32 mouse cellular contexts compared by ENCODE assay signal in genomic region chr13:56509796-56510195, GRCm38 (mm10). TPM values are rescaled to one million over a fixed set of nuclear protein-coding genes. Genes with fewer than 3 reads are reported as not detected.
A peak's percentile ranks its signal among the peaks of the same experiment; 100 is the strongest.
DNase-seq lines count a peak whose midpoint lies in the region; ATAC-seq and TF ChIP-seq lines count a peak whose summit lies in the region.
"Had no signal": no experiment of that assay in that cellular context is flagged by ENCODE, and none has a peak within 500 bp of the region (broad histone marks: within the 10 kb centered on the region; RNA-seq: fewer than 3 reads in every experiment).

No protein-coding gene starts in this region.

- DNase-seq in heart, adult 11 months, result peak; percentile 33
- no peak for DNase-seq in heart, postnatal 25 days (ENCODE audit: low spot score)
- DNase-seq in kidney, adult 2 months, result peak; percentile 83
- DNase-seq in kidney, adult 9 months, result peak; percentile 85
- DNase-seq in kidney, postnatal 14 days, result peak; percentile 24
- DNase-seq in layer of hippocampus, adult 2 months (ENCODE audit: low spot score in 2 of 2), result no peak
- DNase-seq: adrenal gland, postnatal 10 days; adrenal gland, postnatal 36 days; cerebellum, adult 18-20 months; cerebellum, adult 9-10 months; cerebellum, postnatal 14 days; forebrain, postnatal 0 days; gastrocnemius, adult 2 months; gastrocnemius, postnatal 14 days; heart, adult 18-20 months; heart, postnatal 10 days; heart, postnatal 4 days had no signal

- H3K9ac ChIP-seq in kidney, embryonic 14.5 days (ENCODE audit: low read depth, low read length), result no peak overlapping the region
- H3K9ac ChIP-seq in neural tube, embryonic 15.5 days (replicated peaks), result no peak overlapping the region
- H3K9ac ChIP-seq: forebrain, postnatal 0 days; heart, embryonic 12.5 days; heart, embryonic 15.5 days; hindbrain, embryonic 15.5 days had no signal

- no peak for ATAC-seq in kidney, embryonic 14.5 days (ENCODE audit: low FRiP score, low TSS enrichment)
- no peak for ATAC-seq in neural tube, embryonic 15.5 days (ENCODE audit: low FRiP score)
- ATAC-seq: forebrain, embryonic 14.5 days; Patski had no signal

- no peak for TF ChIP-seq CTCF in kidney, adult 2 months (conservative IDR thresholded peaks at IDR 0.05; ENCODE audit: insufficient read depth, insufficient read length, low read depth, low read length)
- no peak for TF ChIP-seq CTCF in layer of hippocampus, adult 2 months (conservative IDR thresholded peaks at IDR 0.05)

- no peak overlapping the region for H3K27ac ChIP-seq in kidney, adult 2 months (ENCODE audit: insufficient read depth, low read depth, low read length)
- no peak overlapping the region for H3K27ac ChIP-seq in kidney, embryonic 14.5 days (ENCODE audit: low read depth, low read length)
- H3K27ac ChIP-seq in neural tube, embryonic 15.5 days (replicated peaks), result no peak overlapping the region
- no peak overlapping the region for H3K27ac ChIP-seq in layer of hippocampus, adult 2 months
- H3K27ac ChIP-seq: gastrocnemius, adult 2 months; heart, embryonic 15.5 days; hindbrain, embryonic 15.5 days had no signal

- H3K4me1 ChIP-seq in kidney, adult 2 months (ENCODE audit: control insufficient read depth, insufficient read depth, low read length), result peaks cover 2% of the 10 kb centered on the region; the same call in 1 of the 2 replicates
- no peaks in the 10 kb centered on the region for H3K4me1 ChIP-seq in kidney, embryonic 14.5 days (ENCODE audit: control insufficient read depth, insufficient read depth, low read length)
- no peaks in the 10 kb centered on the region for H3K4me1 ChIP-seq in neural tube, embryonic 15.5 days
- H3K4me1 ChIP-seq: heart, embryonic 12.5 days; heart, embryonic 15.5 days; hindbrain, embryonic 15.5 days had no signal

- TF ChIP-seq POLR2A in kidney, adult 2 months (IDR thresholded peaks at IDR 0.05; ENCODE audit: low read depth, low read length), result no peak

- H3K9me3 ChIP-seq in kidney, embryonic 14.5 days (ENCODE audit: control insufficient read depth, low read length), result no peaks in the 10 kb centered on the region
- no peaks in the 10 kb centered on the region for H3K9me3 ChIP-seq in neural tube, embryonic 15.5 days (replicated peaks)
- H3K9me3 ChIP-seq: heart, embryonic 15.5 days; hindbrain, embryonic 15.5 days had no signal

- no peaks in the 10 kb centered on the region for H3K36me3 ChIP-seq in kidney, adult 2 months (ENCODE audit: control insufficient read depth, insufficient read depth, low read length)
- H3K36me3 ChIP-seq in kidney, embryonic 14.5 days (ENCODE audit: control insufficient read depth, insufficient read depth, low read length), result no peaks in the 10 kb centered on the region
- no peaks in the 10 kb centered on the region for H3K36me3 ChIP-seq in neural tube, embryonic 15.5 days
- H3K36me3 ChIP-seq: heart, embryonic 12.5 days; heart, embryonic 15.5 days; hindbrain, embryonic 15.5 days had no signal

- intact Hi-C loops in heart, postnatal 25 days (cut with DNase I), result no loop called here

- H3K4me2 ChIP-seq in kidney, embryonic 14.5 days (replicated peaks; ENCODE audit: low read depth, low read length), result no peak overlapping the region
- H3K4me2 ChIP-seq in neural tube, embryonic 15.5 days, result no peak overlapping the region
- H3K4me2 ChIP-seq: heart, embryonic 12.5 days; heart, embryonic 15.5 days; hindbrain, embryonic 15.5 days had no signal

- WGBS in kidney, adult 2 months, result 49% methylated on average over 2 of the region's 2 CpGs
- 81% methylated on average over 2 of the region's 2 CpGs for WGBS in kidney, embryonic 14.5 days
- WGBS in neural tube, embryonic 15.5 days, result 81% methylated on average over 2 of the region's 2 CpGs

- H3K27me3 ChIP-seq in kidney, adult 2 months (replicated peaks; ENCODE audit: control insufficient read depth, insufficient read depth, low read length), result no peaks in the 10 kb centered on the region
- H3K27me3 ChIP-seq in kidney, embryonic 14.5 days (ENCODE audit: control insufficient read depth, insufficient read depth, low read length), result no peaks in the 10 kb centered on the region
- H3K27me3 ChIP-seq in neural tube, embryonic 15.5 days (replicated peaks), result no peaks in the 10 kb centered on the region
- H3K27me3 ChIP-seq: heart, embryonic 12.5 days; heart, embryonic 15.5 days; hindbrain, embryonic 15.5 days; Patski had no signal

- H3K4me3 ChIP-seq in kidney, adult 2 months (ENCODE audit: insufficient read depth, low read depth, low read length), result no peak overlapping the region
- H3K4me3 ChIP-seq in kidney, embryonic 14.5 days (ENCODE audit: low read length), result no peak overlapping the region
- H3K4me3 ChIP-seq in neural tube, embryonic 15.5 days (replicated peaks), result no peak overlapping the region
- H3K4me3 ChIP-seq in layer of hippocampus, adult 2 months, result no peak overlapping the region
- H3K4me3 ChIP-seq: gastrocnemius, adult 2 months; heart, embryonic 12.5 days; heart, embryonic 15.5 days; hindbrain, embryonic 15.5 days had no signal

RNA-seq across cellular contexts. Expression of gene Fbxl21, which starts 12.5 kb away (rescaled TPM):
- under 1 TPM; 0.47 to 0.67 TPM for total RNA-seq in heart, postnatal 25 days (2021)
- 3.6 and 4.1 TPM in 2 replicates for polyA plus RNA-seq in kidney, adult 2 months (2012; rRNA removed)
- 2.9 and 3.6 TPM in 2 replicates for polyA plus RNA-seq in kidney, embryonic 14.5 days (2014; fragmentation: Nextera tagmentation; extraction: Ambion mirVana)
- 3.0 and 4.4 TPM in 2 replicates for polyA plus RNA-seq in neural tube, embryonic 15.5 days (2015; fragmentation: Nextera tagmentation; extraction: Ambion mirVana)
- 1 to 10 TPM; 5.5 to 8.2 TPM for total RNA-seq in layer of hippocampus, adult 2 months (2021)
- total RNA-seq: gastrocnemius, adult 2 months had no signal

RNA-seq across cellular contexts. Expression of gene Il9, which starts 27.8 kb away (rescaled TPM):
- not detected for total RNA-seq in heart, postnatal 25 days (2021)
- polyA plus RNA-seq in kidney, adult 2 months (2012; rRNA removed), result not detected in 2 replicates
- not detected in 2 replicates for polyA plus RNA-seq in kidney, embryonic 14.5 days (2014; fragmentation: Nextera tagmentation; extraction: Ambion mirVana)
- not detected in 2 replicates for polyA plus RNA-seq in neural tube, embryonic 15.5 days (2015; fragmentation: Nextera tagmentation; extraction: Ambion mirVana)
- not detected for total RNA-seq in layer of hippocampus, adult 2 months (2021)
- total RNA-seq: adrenal gland, adult 18-20 months; adrenal gland, postnatal 10 days; adrenal gland, postnatal 36 days; ES-E14; forebrain, postnatal 0 days; gastrocnemius, adult 2 months; gastrocnemius, postnatal 14 days; gastrocnemius, postnatal 4 days; heart, adult 18-20 months; heart, postnatal 10 days; heart, postnatal 4 days had no signal
- polyA plus RNA-seq: embryonic facial prominence, embryonic 11.5 days; embryonic facial prominence, embryonic 14.5 days; forebrain, embryonic 11.5 days; forebrain, embryonic 14.5 days; forebrain, postnatal 0 days; frontal cortex, adult 2 months; heart, embryonic 12.5 days; heart, embryonic 15.5 days; hindbrain, embryonic 11.5 days; hindbrain, embryonic 15.5 days; Patski had no signal

RNA-seq across cellular contexts. Expression of gene Lect2, which starts 38.5 kb away (rescaled TPM):
- not detected for total RNA-seq in heart, postnatal 25 days (2021)
- 0.19 TPM in 2 replicates for polyA plus RNA-seq in kidney, adult 2 months (2012; rRNA removed)
- 0.96 and 1.6 TPM in 2 replicates for polyA plus RNA-seq in kidney, embryonic 14.5 days (2014; fragmentation: Nextera tagmentation; extraction: Ambion mirVana)
- 0.37 TPM in 1 of 2 replicates, not detected in the other for polyA plus RNA-seq in neural tube, embryonic 15.5 days (2015; fragmentation: Nextera tagmentation; extraction: Ambion mirVana)
- total RNA-seq in layer of hippocampus, adult 2 months (2021), result not detected
- total RNA-seq: adrenal gland, adult 18-20 months; adrenal gland, postnatal 36 days; ES-E14; forebrain, postnatal 0 days; gastrocnemius, adult 2 months; gastrocnemius, postnatal 14 days; heart, adult 18-20 months; heart, postnatal 10 days; heart, postnatal 4 days had no signal
- polyA plus RNA-seq: embryonic facial prominence, embryonic 11.5 days; forebrain, embryonic 11.5 days; forebrain, embryonic 14.5 days; forebrain, postnatal 0 days; frontal cortex, adult 2 months; heart, embryonic 15.5 days; hindbrain, embryonic 11.5 days; Patski had no signal

Comparison
In these comparisons a context has a peak if more than half of its experiments do, and no peak if none do; other contexts are left out.
1. DNase-seq: peak in heart, adult 11 months (single experiment), kidney, adult 2 months (single experiment), kidney, adult 9 months (single experiment) and kidney, postnatal 14 days (single experiment); none in heart, postnatal 25 days (single experiment) and layer of hippocampus, adult 2 months (0 of 2).